Mouse (Mus musculus): ENCODE data around the gene Vmn1r74. TPM values are rescaled to one million over a fixed set of nuclear protein-coding genes. Genes with fewer than 3 reads are reported as not detected.

Vmn1r74 gene
- total RNA-seq (2012; rRNA removed) = not detected in 2 replicates
- total RNA-seq (2014; rRNA removed) = not detected in 2 replicates
- polyA plus RNA-seq (2012; ENCODE audit: insufficient read length, low read depth) = not detected in 2 replicates

DNA sequence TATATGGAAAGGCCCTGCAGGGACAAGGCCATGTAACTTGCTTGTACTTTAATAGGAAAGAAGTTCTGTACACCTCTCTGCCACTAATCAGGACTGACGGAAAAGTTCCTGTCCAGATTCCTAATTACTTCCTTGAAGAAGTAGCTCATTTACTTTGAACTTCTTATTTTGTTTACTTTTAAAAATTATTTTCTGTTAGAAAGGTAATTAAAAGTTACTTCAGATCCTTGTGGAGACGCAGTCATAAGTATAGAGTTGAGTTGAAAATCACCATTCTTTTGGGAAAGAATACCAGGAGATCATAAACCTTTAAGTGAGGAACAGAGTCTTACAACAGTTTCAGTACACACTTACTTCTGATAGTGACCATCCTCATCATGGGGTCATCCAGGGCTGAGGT, at the start of gene Vmn1r74:
TSS of gene Vmn1r74 (plus strand) at position 301 of the 400 bp plus-strand sequence.
- H3K4me1 ChIP-seq (ENCODE audit: control insufficient read depth in 1 of 2, insufficient read depth in 2 of 2) = no peaks in the 10 kb centered on the region
- H3K36me3 ChIP-seq (replicated peaks in 1 of 2; ENCODE audit: control insufficient read depth in 1 of 2, insufficient read depth in 1 of 2, low read length in 1 of 2) = no peaks in the 10 kb centered on the region
- no peaks in the 10 kb centered on the region for H3K79me2 ChIP-seq (replicated peaks; ENCODE audit: control insufficient read depth, extremely low read depth, insufficient read depth, poor library complexity, severe bottlenecking)
- H3K27ac ChIP-seq (ENCODE audit: insufficient read depth, low read depth) = no peak within 1 kb of the TSS
- no peak within 1 kb of the TSS for H3K4me3 ChIP-seq (replicated peaks in 1 of 3; ENCODE audit: low read depth in 2 of 3, low read length in 2 of 3, poor library complexity in 1 of 3)
- peaks cover 13% of the 10 kb centered on the region for H3K9me3 ChIP-seq (replicated peaks; ENCODE audit: low read length)
- TF ChIP-seq ELF1 (IDR thresholded peaks at IDR 0.05; ENCODE audit: low read depth, low read length) (no peak), TCF12 (IDR thresholded peaks at IDR 0.05; ENCODE audit: low read depth, low read length) (no peak), BHLHE40 (IDR thresholded peaks at IDR 0.05; ENCODE audit: low read depth, low read length) (no peak), GABPA (IDR thresholded peaks at IDR 0.05; ENCODE audit: insufficient replicate concordance, low read depth, low read length) (no peak), CHD2 (IDR thresholded peaks at IDR 0.05; ENCODE audit: low read length) (no peak), NELFE (IDR thresholded peaks at IDR 0.05; ENCODE audit: low read depth, low read length) (no peak), ZMIZ1 (IDR thresholded peaks at IDR 0.05; ENCODE audit: low read depth, low read length) (no peak), UBTF (IDR thresholded peaks at IDR 0.05; ENCODE audit: low read depth, low read length) (no peak), USF2 (conservative IDR thresholded peaks at IDR 0.05; ENCODE audit: low read depth, low read length) (no peak), JUN (IDR thresholded peaks at IDR 0.05; ENCODE audit: insufficient read depth, low read depth, low read length) (no peak), E2F4 (IDR thresholded peaks at IDR 0.05; ENCODE audit: insufficient replicate concordance, low read depth, low read length) (no peak), MAFK (IDR thresholded peaks at IDR 0.05; ENCODE audit: insufficient replicate concordance, low read length) (no peak), RAD21 (IDR thresholded peaks at IDR 0.05; ENCODE audit: low read depth, low read length) (no peak), JUND (conservative IDR thresholded peaks at IDR 0.05; ENCODE audit: low read depth, low read length) (no peak), POLR2A (IDR thresholded peaks at IDR 0.05; ENCODE audit: low read depth, low read length) (no peak), ZKSCAN1 (IDR thresholded peaks at IDR 0.05; ENCODE audit: borderline replicate concordance, low read depth, low read length) (no peak), PAX5 (IDR thresholded peaks at IDR 0.05; ENCODE audit: low read length) (no peak)
- no peak within 1 kb of the TSS for H3K4me2 ChIP-seq (ENCODE audit: insufficient read depth, low read depth, poor library complexity, severe bottlenecking)
- in situ Hi-C loops (cut with MboI; ENCODE audit: low pct_ligation_motif_present, low pct_unique_long_range_greater_than_20kb, low sequenced_read_pairs) = no loop called here
- H3K9ac ChIP-seq (ENCODE audit: insufficient read depth, low read depth) = no peak within 1 kb of the TSS
- dilution Hi-C loops (cut with MboI; ENCODE audit: extremely low pct_ligation_motif_present, extremely low pct_unique_long_range_greater_than_20kb, low sequenced_read_pairs) = no loop called here
- no peak for DNase-seq (ENCODE audit: extremely low read depth)
- no peaks in the 10 kb centered on the region for H3K27me3 ChIP-seq (replicated peaks)

- in situ Hi-C loops (cut with MboI; ENCODE audit: low pct_ligation_motif_present, low pct_unique_long_range_greater_than_20kb, low sequenced_read_pairs) = no loop called here
Measured at GRCm38 (mm10) chr7:11813751-11814150, 20.0 kb upstream of the Vmn1r74 start.

More at GRCm38 (mm10) chr7:11813751-11814150, 20.0 kb upstream of the Vmn1r74 start:
- no peak for TF ChIP-seq ETS1 (conservative IDR thresholded peaks at IDR 0.05; ENCODE audit: low read depth, low read length)
- TF ChIP-seq ZMIZ1 (IDR thresholded peaks at IDR 0.05; ENCODE audit: low read depth, low read length) = no peak
- TF ChIP-seq USF1 (IDR thresholded peaks at IDR 0.05; ENCODE audit: low read depth, low read length) = no peak
- TF ChIP-seq POLR2AphosphoS2 (IDR thresholded peaks at IDR 0.05; ENCODE audit: low read depth, low read length) = no peak
- no peak for TF ChIP-seq NRF1 (IDR thresholded peaks at IDR 0.05; ENCODE audit: low read depth, low read length)
- TF ChIP-seq MEF2A (IDR thresholded peaks at IDR 0.05; ENCODE audit: borderline replicate concordance, low read depth, low read length) = no peak
- TF ChIP-seq KAT2A (IDR thresholded peaks at IDR 0.05; ENCODE audit: insufficient replicate concordance, low read length) = no peak
- no peak for TF ChIP-seq ELF1 (IDR thresholded peaks at IDR 0.05; ENCODE audit: low read depth, low read length)
- no peak for TF ChIP-seq TCF12 (IDR thresholded peaks at IDR 0.05; ENCODE audit: low read depth, low read length)
- TF ChIP-seq ZNF384 (IDR thresholded peaks at IDR 0.05; ENCODE audit: low read depth, low read length) = no peak
- TF ChIP-seq E2F4 (IDR thresholded peaks at IDR 0.05; ENCODE audit: insufficient replicate concordance, low read depth, low read length) = no peak
- TF ChIP-seq ZC3H11A (IDR thresholded peaks at IDR 0.05; ENCODE audit: low read depth, low read length) = no peak
- TF ChIP-seq JUN (IDR thresholded peaks at IDR 0.05; ENCODE audit: insufficient read depth, low read depth, low read length) = no peak
- no peak for TF ChIP-seq BHLHE40 (IDR thresholded peaks at IDR 0.05; ENCODE audit: low read depth, low read length)
- no peak for TF ChIP-seq EP300 (IDR thresholded peaks at IDR 0.05; ENCODE audit: low read length)
- TF ChIP-seq MAZ (IDR thresholded peaks at IDR 0.05; ENCODE audit: low read depth, low read length) = no peak
- TF ChIP-seq HCFC1 (IDR thresholded peaks at IDR 0.05; ENCODE audit: low read depth, low read length) = no peak
- no peak for TF ChIP-seq CTCF (conservative IDR thresholded peaks at IDR 0.05 in 1 of 2, IDR thresholded peaks at IDR 0.05 in 1 of 2; ENCODE audit: low read depth in 2 of 2, low read length in 2 of 2)
- TF ChIP-seq ZKSCAN1 (IDR thresholded peaks at IDR 0.05; ENCODE audit: borderline replicate concordance, low read depth, low read length) = no peak
- no peaks in the 10 kb centered on the region for H3K79me2 ChIP-seq (replicated peaks; ENCODE audit: control insufficient read depth, extremely low read depth, insufficient read depth, poor library complexity, severe bottlenecking)
- no peaks in the 10 kb centered on the region for H3K4me1 ChIP-seq (ENCODE audit: control insufficient read depth in 1 of 2, insufficient read depth in 2 of 2)
- H3K27ac ChIP-seq (ENCODE audit: insufficient read depth, low read depth) = no peak overlapping the region
- no peak overlapping the region for H3K9ac ChIP-seq (ENCODE audit: insufficient read depth, low read depth)
- H3K4me2 ChIP-seq (ENCODE audit: insufficient read depth, low read depth, poor library complexity, severe bottlenecking) = no peak overlapping the region
- DNase-seq (ENCODE audit: extremely low read depth) = no peak
- peaks cover 29% of the 10 kb centered on the region for H3K9me3 ChIP-seq (replicated peaks; ENCODE audit: low read length)
- no peaks in the 10 kb centered on the region for H3K36me3 ChIP-seq (replicated peaks in 1 of 2; ENCODE audit: control insufficient read depth in 1 of 2, insufficient read depth in 1 of 2, low read length in 1 of 2)
- no peak overlapping the region for H3K4me3 ChIP-seq (replicated peaks in 1 of 3; ENCODE audit: low read depth in 2 of 3, low read length in 2 of 3, poor library complexity in 1 of 3)
- no peaks in the 10 kb centered on the region for H3K27me3 ChIP-seq (replicated peaks)
- dilution Hi-C loops (cut with MboI; ENCODE audit: extremely low pct_ligation_motif_present, extremely low pct_unique_long_range_greater_than_20kb, low sequenced_read_pairs) = no loop called here
